Mouse (Mus musculus) cerebellum, adult 2 months (tissue): ENCODE data around the gene Colgalt2.

Source experiments
- CTCF ChIP-seq: fragments of 200-500 bp; IDR thresholded peaks from 2 replicates; pipeline ENCODE4 v1.5.1; 2011; ENCODE audit warnings: low read depth, mild to moderate bottlenecking, control low read depth, low read length, moderate library complexity, borderline replicate concordance; ENCODE audit not compliant: insufficient read depth
- POLR2A ChIP-seq: fragments of 200-500 bp; IDR thresholded peaks from 2 replicates; pipeline ENCODE4 v1.6.1; 2011; ENCODE audit warnings: low read length, control low read depth, borderline replicate concordance; ENCODE audit not compliant: insufficient read depth

DNA sequence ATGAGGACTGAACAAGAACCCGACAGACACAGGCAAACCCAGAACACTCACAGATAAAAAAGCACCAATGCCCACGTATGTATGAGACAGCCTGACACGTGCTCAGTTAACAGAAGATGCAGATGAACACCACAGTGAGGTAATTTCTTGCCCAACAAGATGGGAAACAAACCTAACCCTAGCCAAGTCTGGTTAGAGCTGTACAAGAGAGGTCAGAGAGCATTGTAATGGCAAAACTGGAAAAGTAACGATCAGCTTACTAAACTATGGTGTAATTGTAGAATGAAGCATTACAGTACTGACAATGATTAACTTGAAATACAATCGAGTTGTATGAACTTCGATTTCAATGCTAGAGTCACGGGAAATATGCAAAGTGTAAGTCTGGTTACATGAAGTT lies 45.0 kb downstream of the Colgalt2 start:
- TF ChIP-seq CTCF: no peak
- TF ChIP-seq POLR2A: no peak
